Mouse (Mus musculus) layer of hippocampus, postnatal 14 days (tissue): ENCODE measurements at regions not wholly inside any gene's neighbourhood (a gene's known extent, or its start where the extent isn't known, plus 50 kb on each side); places are given as distances from the start of the nearest gene placed in this dataset.
A peak's percentile ranks its signal among the peaks of the same experiment; 100 is the strongest.

ENCODE experiments used
- DNase-seq, 2 experiments: peaks; one replicate each; pipeline ENCODE4 v3.0.0; 2021 to 2022; ENCODE audit warnings: low spot score in 2 of 2, mixed read lengths in 1 of 2

DNA sequence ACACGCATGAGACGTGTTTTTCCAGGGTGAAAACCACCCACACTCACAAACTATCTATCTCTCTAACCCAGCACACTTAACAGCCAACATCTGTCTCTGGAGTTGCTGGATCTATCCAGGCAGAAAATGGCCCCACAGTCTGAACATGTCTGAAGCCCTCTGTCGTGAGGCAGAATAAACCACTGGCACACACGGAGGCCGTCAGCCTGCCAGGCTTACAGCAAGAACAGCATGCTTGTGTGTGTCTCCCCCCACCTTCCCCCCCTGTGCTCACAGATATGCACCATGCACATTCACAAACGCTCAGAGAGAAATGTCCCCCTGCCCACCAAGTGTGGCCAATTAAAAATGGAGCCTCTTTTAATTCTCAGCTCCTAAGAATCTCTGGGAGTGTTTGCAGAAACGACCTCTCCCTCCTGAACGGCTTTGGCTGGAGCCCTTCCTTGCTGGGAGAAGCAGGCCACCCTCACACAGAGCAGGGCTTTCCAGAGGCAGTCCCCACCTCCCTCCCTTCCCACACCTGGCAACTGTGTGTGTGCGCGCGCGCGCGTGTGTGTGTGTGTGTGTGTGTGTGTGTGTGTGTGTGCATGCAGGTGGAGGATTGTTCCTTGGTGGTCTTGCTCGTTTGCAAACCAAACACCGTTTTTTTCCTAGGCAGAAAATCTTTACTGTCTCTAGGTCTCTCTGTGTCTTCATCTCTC lies 88.7 kb downstream of the Edn3 start:
- no peak for DNase-seq

DNA sequence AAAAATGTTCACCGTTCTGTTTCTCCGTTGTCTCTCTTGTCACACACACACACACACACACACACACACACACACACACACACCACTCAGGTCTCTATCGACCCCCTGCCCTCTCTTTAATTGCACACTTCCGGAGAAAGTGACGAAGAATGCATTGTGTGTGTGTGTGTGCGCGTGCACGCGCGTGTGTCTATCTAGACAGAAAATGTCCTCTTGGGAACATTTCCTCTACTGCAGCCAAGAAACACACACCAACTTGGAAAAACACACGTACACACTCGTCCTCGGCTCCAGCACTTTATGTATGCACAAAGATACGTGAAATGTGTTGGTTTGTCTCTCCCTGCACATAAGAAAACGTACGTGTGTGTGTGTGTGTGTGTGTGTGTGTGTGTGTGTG lies 90.4 kb downstream of the Edn3 start:
- no peak for DNase-seq

DNA sequence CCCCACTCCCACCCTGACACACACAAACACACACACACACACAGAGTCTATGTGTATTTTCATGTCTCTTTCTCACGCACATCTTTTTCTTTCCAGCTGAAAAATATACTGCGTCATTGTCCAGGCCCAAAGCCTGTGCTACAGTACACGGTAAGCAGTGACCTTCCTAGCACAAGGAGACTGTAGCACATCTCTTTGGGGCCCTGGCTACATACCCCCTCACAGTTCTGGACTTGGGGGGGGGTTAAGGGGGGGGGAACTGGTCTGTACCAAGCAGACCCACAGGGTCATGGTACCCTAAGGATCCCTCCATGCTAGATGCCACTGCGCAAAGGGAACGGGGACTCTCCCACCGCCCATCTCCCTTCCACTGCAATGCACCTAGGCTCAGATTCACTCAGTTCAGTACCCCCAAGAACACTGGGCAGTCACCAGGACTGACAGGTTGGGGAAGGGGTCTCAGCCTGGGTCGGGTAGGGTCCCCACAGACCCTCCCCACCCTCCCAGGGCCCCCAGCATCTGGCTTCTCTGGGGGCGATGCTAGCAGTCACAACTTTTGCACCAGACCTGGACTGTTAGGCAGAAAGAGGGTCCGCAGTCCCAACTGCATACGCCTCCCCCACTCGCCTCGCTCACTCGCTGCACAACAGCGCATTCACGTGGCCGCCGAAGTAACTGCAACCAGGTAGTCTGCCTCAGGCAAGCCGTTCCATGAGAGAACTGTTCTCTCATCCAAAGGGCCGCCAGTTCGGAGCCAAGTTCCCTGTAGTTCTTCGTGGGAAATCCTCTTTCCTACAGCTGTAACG lies 91.3 kb downstream of the Edn3 start:
- DNase-seq: peak; percentile 84 to 87

DNA sequence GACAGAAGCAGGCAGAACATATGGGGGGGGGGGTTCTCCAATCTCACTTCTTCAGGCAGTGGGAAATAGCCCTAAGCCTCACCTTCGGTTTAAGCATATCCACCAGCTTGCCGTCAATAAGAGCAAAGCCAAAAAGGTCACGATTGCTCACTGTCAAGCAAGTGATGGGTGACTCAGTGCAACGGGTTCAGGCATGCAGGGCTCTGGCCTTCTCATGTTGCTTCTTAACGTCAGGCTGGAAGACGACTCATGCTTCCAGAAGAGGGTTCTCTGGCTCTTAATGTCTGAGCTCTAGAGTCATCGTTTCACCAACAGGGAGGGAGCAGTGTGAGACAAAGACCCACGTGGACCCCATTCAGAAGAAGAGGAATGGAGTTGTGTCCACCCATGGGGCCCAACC lies 93.4 kb downstream of the Edn3 start:
- DNase-seq: no peak

DNA sequence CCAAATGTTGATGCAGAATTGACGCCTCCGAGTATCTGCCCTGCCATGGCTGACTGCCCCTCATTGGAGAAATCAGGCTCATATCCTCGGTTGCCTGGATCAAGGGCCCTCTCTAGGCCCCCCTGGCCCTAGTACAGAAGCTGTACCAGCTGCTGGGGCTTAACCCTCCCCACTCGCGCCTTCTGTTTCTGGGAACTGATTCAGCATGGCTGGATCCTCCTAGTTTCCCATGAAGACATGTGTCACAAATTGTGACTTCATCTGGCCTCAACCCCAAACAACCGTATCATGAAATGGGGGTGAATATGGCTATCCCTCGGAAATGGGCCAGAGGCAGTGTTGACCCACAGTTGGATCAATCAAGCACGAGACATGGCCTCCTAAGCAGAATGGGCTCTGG lies 95.1 kb downstream of the Edn3 start:
- DNase-seq: no peak

DNA sequence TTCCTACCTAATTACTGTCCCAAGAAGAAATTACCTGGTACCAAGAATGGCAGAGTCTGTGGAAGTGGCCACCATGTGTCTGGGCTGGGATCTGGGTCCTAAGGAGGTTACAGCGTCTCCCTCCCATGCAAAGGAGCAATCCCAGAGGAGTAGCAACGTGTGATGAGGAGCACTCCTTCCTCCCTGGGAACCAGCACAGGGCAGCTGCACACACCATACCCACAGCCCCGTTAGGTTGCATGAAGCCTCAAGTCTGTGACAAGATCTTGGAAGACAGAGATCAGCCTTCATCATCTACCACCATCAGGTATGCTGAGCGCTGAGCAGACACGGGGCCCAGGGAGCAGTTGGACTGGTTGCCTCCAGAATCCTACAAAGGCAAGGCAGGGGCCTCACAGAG lies 95.7 kb downstream of the Edn3 start:
- DNase-seq: no peak

DNA sequence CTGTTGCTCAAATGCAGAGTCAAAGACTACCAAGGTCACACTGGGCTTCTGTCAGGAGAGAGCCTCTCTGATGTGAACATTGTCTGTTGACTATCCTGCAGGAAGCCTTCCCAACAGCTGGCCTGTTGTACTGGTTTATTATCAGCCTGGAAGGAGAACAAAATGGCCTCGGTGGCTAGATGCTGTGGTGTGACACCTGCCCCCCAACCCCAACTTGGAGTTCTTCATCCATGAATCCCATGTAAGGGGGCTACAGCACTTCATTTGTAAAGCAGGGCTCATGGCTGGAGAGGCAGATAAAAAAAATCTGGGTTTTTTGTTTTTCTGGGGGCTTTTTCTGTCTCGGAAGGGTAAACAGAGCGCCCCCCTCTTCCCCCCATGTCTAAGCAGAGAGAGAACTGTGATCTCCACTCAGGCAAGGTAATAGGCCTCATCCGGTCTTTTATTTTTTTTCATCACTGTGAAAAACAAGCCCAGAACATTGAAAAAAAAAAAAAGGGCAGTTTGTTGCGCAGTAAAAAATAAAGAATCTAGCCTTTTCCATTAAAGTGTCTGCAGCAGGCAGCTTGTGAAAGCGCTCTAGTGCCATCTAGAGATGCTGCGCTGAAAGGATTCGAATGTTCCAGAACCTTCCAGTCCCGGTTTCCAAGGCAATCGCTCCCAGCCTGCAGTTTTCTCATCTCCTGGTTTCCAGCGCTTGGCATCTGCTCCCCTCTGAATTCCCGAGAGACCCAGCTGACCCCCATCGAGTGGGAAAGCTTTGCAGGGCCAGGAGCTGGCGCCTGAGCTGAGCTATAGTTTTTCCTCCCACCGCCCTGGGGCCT lies 97.8 kb downstream of the Edn3 start:
- peak; percentile 78 to 94 for DNase-seq

DNA sequence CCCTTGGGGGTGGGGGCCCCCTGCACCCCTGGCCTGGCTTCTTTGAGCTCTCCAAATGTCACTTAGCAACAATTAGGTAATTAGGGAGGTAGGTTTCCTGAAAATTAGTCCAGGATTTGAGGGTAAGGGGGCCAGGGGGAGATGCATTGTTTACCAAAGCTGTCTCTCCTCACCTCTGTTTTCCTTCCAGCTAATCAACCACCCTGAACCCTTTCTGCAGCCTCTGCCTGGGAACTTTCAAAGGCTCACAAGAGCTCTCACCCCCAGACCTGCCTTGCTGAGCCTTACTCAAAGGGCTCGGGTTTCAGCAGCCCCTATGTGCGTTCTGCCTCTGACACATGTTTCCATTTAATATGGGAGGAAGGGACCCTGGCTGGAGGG lies 98.4 kb downstream of the Edn3 start:
- no peak for DNase-seq

DNA sequence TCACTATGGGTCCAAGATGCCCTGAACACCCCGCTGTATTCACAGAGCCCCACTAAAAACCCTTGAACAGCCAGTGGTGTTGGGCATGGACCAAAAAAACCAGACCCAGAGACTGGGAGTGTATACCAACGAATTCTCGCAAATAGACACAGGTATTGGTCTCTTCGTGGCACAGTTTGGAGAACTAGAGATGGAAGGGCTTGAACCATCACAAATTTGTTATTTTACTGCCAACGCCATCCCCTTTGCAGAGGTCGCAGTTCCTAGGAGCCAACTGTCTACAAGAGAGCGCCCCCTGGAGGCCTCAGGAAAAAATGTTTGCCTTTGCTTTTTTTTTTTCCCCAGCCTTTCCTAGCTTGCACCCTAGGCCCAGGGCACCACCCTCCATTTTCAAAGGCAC lies 99.1 kb downstream of the Edn3 start:
- no peak for DNase-seq

DNA sequence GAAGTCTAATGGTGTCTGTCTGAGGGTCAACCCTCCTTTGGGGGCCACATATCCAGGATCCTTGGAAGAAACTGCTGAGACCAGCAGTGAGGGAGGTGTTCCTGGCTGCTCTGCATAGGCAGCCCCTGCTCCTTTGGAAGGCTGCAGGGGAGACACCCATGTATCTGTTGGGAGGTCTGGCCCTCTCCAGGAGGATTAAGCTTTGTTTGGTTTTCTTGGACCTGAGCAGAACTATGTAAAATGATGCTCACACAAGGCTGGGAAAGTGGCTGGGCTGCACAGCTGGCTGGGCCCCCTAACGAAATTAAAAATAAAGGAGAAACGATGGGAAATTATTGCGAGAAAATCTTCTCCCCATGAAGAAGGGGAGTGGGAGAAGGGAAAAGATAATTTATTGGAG lies 104.2 kb downstream of the Edn3 start:
- DNase-seq: no peak

DNA sequence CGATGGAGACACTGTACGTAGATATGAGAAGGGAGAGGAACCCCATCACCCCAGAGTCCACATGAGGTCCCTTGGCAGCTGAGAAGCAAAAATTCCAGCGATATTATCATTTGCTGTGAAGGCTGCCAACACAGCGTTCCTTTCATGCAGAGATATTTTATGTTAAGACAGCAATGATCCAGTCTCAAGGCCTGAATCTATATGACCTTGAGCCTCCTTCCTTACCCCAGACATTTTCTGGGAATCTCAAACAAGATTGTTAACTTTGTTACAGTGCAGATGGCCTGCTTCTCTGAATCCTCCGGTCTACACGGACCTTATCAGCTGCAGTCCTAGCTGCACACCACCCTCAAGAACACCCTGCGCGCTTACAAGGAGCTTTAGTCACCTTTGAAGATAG lies 106.1 kb downstream of the Edn3 start:
- DNase-seq: no peak

DNA sequence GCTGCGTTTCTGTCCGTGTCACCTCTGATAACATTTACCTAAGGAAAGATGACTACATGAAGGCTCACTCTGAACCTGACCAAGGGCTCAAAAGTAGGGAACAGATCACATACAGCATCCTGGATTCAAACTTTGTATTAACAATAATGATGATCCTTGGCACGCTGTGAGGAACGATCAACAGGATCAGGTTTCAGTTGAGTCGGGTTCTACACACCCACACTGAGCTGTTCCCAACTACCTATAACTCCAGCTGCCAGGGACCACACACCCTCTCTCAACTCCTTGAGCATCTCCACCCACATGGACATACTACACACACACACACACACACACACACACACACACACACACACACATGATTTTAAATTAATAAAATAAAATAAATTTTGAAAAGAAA lies 107.0 kb downstream of the Edn3 start:
- DNase-seq: no peak

DNA sequence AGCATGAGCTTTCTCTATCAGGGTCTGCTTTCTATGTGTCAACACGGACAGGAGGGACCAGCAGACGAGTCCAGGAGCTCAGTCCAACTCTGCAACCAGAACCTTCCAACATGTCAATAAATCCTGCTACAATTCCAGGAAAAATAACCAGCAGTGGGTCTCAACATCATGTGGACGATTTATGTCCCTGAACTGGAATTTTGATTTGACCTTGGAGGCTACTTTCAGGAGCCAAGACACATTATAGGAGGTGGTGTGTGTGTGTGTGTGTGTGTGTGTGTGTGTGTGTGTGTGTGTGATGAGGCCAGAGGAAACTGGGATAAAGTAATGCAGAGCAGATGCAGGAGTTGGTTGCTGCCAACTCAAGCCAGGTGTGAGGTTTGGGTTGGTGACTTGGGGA lies 107.8 kb downstream of the Edn3 start:
- DNase-seq: no peak

DNA sequence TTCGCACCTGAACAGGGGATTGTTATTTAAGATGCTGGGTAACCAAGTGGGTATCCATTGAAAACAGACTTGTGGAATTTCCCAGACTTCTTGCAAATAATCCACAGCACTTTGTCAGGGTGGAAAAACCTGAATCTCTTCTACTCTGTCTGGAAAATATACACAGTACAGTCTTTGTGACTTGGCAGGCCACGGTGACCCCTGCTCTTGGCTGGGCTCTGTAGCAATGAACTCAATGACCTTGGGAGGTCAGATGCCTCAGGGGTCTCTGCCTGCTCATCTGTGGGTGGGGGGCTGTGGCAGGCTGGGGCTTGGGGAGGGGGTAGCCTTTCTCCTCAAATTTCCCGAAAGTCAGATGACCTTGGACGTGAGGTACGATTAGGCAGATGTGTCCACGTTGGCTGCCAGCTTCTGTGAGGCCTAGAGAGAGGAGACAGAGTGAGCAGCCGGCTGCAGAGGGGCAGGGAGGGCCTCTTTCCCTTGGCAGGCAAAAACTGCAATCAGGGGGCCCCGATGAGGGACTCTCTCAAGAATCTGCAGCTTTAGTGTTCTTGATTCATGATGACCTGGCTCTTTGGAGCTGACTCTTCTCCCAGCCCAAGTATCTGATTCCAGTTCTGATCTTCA lies 108.4 kb downstream of the Edn3 start:
- no peak for DNase-seq

DNA sequence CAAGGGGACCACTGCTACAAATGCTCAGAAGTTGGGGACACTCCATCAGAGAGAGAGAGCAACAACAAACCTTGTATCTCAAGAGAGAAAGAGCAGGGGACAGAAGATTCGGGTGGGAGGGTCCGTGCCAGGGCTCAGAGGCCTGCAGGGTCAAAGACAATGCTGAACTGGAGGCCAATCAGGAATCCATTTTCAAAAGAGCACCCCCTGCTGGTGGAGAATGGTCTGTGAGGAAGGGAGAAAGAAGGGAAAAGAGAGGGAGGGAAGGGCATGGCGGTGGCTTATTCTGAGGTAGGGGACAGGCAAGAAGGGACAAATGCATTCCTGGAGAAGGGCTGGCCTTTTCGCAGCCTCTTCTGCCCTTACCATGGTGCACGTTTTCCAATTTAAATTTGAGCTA lies 109.9 kb downstream of the Edn3 start:
- DNase-seq: no peak

DNA sequence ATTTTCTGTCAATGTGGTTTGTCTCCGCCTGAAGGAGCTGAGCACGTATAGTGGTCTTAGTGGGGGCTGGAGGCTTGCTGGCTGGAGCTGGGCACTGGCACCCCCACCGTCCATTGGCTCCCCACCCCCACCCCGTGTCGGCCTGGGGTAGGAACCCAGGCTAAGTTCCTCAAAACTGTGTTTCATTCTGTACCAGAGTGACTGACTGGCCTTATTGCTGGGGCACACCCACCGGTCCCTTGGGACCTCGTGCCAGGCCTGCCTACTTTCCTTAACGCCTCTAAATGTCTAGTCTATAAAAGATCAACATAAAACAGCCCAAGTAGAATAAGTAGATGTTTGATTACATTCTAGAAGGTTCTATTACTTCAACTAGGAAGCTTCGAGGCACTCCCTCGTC lies 110.8 kb downstream of the Edn3 start:
- DNase-seq: no peak

DNA sequence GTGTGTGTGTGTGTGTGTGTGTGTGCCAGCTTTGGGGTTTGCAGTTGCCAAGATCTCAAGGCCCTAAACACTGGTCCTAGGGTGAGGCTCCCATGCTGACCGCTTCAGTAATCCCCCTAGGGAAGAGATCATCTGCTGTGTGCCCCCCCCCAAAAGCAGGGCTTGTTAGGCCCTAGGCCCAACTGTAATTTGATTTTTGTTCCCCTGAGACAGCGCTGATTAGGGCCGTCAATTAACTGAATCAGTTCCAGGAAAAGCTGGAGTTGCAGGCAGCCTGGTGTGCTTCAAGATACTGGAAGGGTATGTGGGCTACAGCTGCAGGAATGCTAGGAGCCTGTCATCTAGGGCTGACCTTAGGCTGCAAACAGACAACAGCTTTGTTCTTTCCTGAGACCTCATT lies 111.4 kb downstream of the Edn3 start:
- DNase-seq: no peak

DNA sequence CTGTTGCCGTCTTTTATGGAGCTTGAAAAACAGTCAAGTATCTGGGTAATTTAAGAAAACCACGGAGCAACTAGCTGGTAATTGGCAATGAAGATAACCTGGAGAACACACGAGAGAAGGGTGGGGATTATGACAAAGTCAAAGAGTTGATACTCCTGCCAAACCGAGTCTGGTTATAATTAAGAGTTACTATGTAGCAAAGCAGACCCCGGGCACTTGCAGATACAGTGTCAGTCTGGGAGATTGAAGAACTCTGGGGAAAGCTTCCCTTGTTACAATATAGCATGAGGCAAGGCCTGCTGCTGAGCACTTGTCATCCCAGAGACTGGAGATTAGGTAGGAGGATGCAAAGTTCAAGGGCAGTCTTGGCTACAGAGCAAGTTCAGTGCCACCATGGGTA lies 116.5 kb downstream of the Edn3 start:
- no peak for DNase-seq

DNA sequence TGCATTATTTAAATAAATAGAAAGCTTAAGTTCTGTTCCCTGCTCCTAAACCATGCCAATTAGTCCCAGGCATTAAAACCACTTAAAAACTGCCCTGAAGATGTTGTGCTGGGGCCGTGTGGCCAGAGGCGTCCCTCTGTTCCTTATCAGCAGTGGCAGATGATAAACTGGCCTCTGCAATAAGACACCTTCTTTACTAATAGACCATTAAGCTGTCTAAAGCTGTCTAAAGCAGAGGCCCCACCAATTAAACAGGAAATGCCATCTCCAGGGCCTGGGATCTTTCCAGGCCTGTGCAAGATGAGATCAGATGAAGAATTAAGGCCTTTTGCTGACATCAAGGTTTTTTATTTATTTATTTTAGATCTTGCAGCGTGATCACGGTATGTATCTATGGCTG lies 118.6 kb downstream of the Edn3 start:
- no peak for DNase-seq

DNA sequence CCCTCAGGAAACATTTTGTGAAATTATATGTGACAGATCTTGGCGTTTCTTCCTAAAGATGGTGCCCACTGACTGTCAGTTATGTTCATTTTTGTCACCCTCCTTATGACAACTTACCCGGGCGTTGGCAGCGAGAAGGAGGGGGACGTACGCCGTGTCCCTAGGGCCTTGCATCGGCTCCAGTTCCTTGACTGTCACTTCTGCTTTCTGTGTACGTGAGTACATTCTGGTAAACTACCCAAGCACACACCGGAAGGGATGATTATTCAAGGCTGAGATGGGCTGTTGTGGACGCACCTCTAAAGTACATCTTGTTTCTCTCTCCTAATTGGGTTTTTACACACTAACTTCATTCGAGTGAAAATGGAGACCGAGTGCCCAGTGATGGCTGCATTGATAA lies 120.2 kb downstream of the Edn3 start:
- DNase-seq: no peak
